Mouse (Mus musculus) hindbrain, embryonic 14.5 days (tissue): ENCODE measurements around the gene Capn8. TPM values are rescaled to one million over a fixed set of nuclear protein-coding genes. Genes with fewer than 3 reads are reported as not detected.

Experiments
- ATAC-seq: fragments of 200-750 bp; cut with Nextera tagmentation; 2 replicates; pipeline ENCODE4 v1.8.0; 2017; ENCODE audit warnings: moderate number of reproducible peaks, mild to moderate bottlenecking, moderate TSS enrichment, moderate library complexity; ENCODE audit not compliant: low FRiP score
- DNase-seq: peaks from one replicate; pipeline ENCODE4 v3.0.0-alpha.2; 2015; ENCODE audit warnings: low spot score
- H3K27ac ChIP-seq: fragments of 300-500 bp; sonication (generic); 2 replicates; pipeline ENCODE4 v1.5.1; 2014; ENCODE audit warnings: mild to moderate bottlenecking, moderate library complexity
- H3K27me3 ChIP-seq: fragments of 300-500 bp; sonication (generic); 2 replicates; pipeline ENCODE4 v1.6.1; 2014; ENCODE audit warnings: mild to moderate bottlenecking, low read length, mixed read lengths; ENCODE audit not compliant: control insufficient read depth, insufficient read depth
- H3K36me3 ChIP-seq: fragments of 300-500 bp; sonication (generic); replicated peaks from 2 replicates; pipeline ENCODE4 v1.6.1; 2014; ENCODE audit not compliant: control insufficient read depth, insufficient read depth
- H3K4me1 ChIP-seq: fragments of 300-500 bp; sonication (generic); replicated peaks from 2 replicates; pipeline ENCODE4 v1.6.1; 2014; ENCODE audit warnings: antibody characterized with exemption, low read length, mixed read lengths; ENCODE audit not compliant: control insufficient read depth, insufficient read depth
- H3K4me2 ChIP-seq: fragments of 300-500 bp; sonication (generic); replicated peaks from 2 replicates; pipeline ENCODE4 v1.6.1; 2014; ENCODE audit warnings: mild to moderate bottlenecking, moderate library complexity
- H3K4me3 ChIP-seq: fragments of 300-500 bp; sonication (generic); replicated peaks from 2 replicates; pipeline ENCODE4 v1.5.1; 2014; ENCODE audit warnings: mild to moderate bottlenecking, low read length
- H3K9ac ChIP-seq: fragments of 300-500 bp; sonication (generic); 2 replicates; pipeline ENCODE4 v1.6.1; 2014
- H3K9me3 ChIP-seq: fragments of 300-500 bp; sonication (generic); 2 replicates; pipeline ENCODE4 v1.6.1; 2016; ENCODE audit warnings: low read length; ENCODE audit not compliant: control insufficient read depth
- WGBS: fragments of 180-500 bp; shearing (Covaris S2); extraction: QIAGEN DNeasy Blood & Tissue Kit; methylation state at CpG from one replicate; pipeline ENCODE4 v1.1.7; 2014; 5-methylcytosine and 5-hydroxymethylcytosine counted together
- polyA plus RNA-seq: library from polyadenylated mRNA; unstranded; fragments of >200 nt; fragmentation: Nextera tagmentation; extraction: Ambion mirVana; gene quantifications from 2 replicates; pipeline ENCODE4 v1.2.1, GENCODE M21; 2014

Gene Capn8
- polyA plus RNA-seq, 1 experiment from 2014 or later = not detected

- DNase-seq = no peak
- ATAC-seq = no peak
- Histone ChIP-seq H3K27me3 (no peaks in the 10 kb centered on the region), H3K4me1 (0 out of 2 replicates have a peak, but pooled peaks cover 5% of the 10 kb centered on the region), H3K9ac (no peak overlapping the region), H3K4me2 (no peak overlapping the region), H3K27ac (no peak overlapping the region), H3K36me3 (no peaks in the 10 kb centered on the region), H3K9me3 (no peaks in the 10 kb centered on the region), H3K4me3 (no peak overlapping the region)
- 74% methylated on average over 5 of the region's 5 CpGs for WGBS
Observed at GRCm38 (mm10) chr1:182542110-182542509, 22.7 kb upstream of the Capn8 start.

GRCm38 (mm10) chr1:182543136-182543535, 21.7 kb upstream of the Capn8 start:
- no peaks in the 10 kb centered on the region for H3K9me3 ChIP-seq
- 86% methylated on average over 8 of the region's 8 CpGs for WGBS
- ATAC-seq = no peak

GRCm38 (mm10) chr1:182543906-182544305, 20.9 kb upstream of the Capn8 start:
- H3K9me3 ChIP-seq = no peaks in the 10 kb centered on the region
- no peak for ATAC-seq
- H3K27me3 ChIP-seq = no peaks in the 10 kb centered on the region
- no peak overlapping the region for H3K9ac ChIP-seq
- H3K4me1 ChIP-seq = 0 out of 2 replicates have a peak, but pooled peaks cover 3% of the 10 kb centered on the region
- no peak overlapping the region for H3K27ac ChIP-seq
- no peak for DNase-seq
- H3K4me2 ChIP-seq = no peak overlapping the region
- no peak overlapping the region for H3K4me3 ChIP-seq
- 76% methylated on average over 1 of the region's 1 CpGs for WGBS
- no peaks in the 10 kb centered on the region for H3K36me3 ChIP-seq

More at GRCm38 (mm10) chr1:182543136-182543535, 21.7 kb upstream of the Capn8 start:
- Histone ChIP-seq H3K4me1 (0 out of 2 replicates have a peak, but pooled peaks cover 5% of the 10 kb centered on the region), H3K27me3 (no peaks in the 10 kb centered on the region), H3K4me2 (no peak overlapping the region), H3K9ac (no peak overlapping the region), H3K36me3 (no peaks in the 10 kb centered on the region), H3K27ac (no peak overlapping the region), H3K4me3 (no peak overlapping the region)
- DNase-seq = no peak

- H3K4me2 ChIP-seq = no peak overlapping the region
- ATAC-seq = no peak
- H3K27me3 ChIP-seq = no peaks in the 10 kb centered on the region
- no peak overlapping the region for H3K4me3 ChIP-seq
- H3K9me3 ChIP-seq = no peaks in the 10 kb centered on the region
- H3K36me3 ChIP-seq = no peaks in the 10 kb centered on the region
- no peak overlapping the region for H3K27ac ChIP-seq
- WGBS = 82% methylated on average over 8 of the region's 8 CpGs
- H3K9ac ChIP-seq = no peak overlapping the region
- no peaks in the 10 kb centered on the region for H3K4me1 ChIP-seq
- DNase-seq = no peak
Observed at GRCm38 (mm10) chr1:182550761-182551160, 14.0 kb upstream of the Capn8 start.

- H3K4me1 ChIP-seq = no peaks in the 10 kb centered on the region
- WGBS = 63% methylated on average over 12 of the region's 12 CpGs
- peak; percentile 60; the same call in 1 of the 2 replicates for ATAC-seq
Observed at GRCm38 (mm10) chr1:182553649-182554375, 11.0 kb upstream of the Capn8 start.

GRCm38 (mm10) chr1:182558271-182558670, 6.5 kb upstream of the Capn8 start:
- Histone ChIP-seq H3K27me3 (no peaks in the 10 kb centered on the region), H3K4me2 (no peak overlapping the region), H3K4me1 (peaks cover 10% of the 10 kb centered on the region), H3K9me3 (no peaks in the 10 kb centered on the region), H3K27ac (no peak overlapping the region), H3K36me3 (no peaks in the 10 kb centered on the region), H3K4me3 (no peak overlapping the region), H3K9ac (no peak overlapping the region)
- DNase-seq (no peak), ATAC-seq (no peak)
- 81% methylated on average over 4 of the region's 4 CpGs for WGBS

More at GRCm38 (mm10) chr1:182553649-182554375, 11.0 kb upstream of the Capn8 start:
- Histone ChIP-seq H3K4me2 (no peak overlapping the region), H3K4me3 (no peak overlapping the region), H3K9ac (no peak overlapping the region), H3K27ac (no peak overlapping the region), H3K27me3 (no peaks in the 10 kb centered on the region), H3K9me3 (no peaks in the 10 kb centered on the region), H3K36me3 (no peaks in the 10 kb centered on the region)
- DNase-seq = peak; percentile 57

- Histone ChIP-seq H3K4me3 (no peak overlapping the region), H3K9ac (no peak overlapping the region), H3K27ac (no peak overlapping the region), H3K4me1 (peaks cover 11% of the 10 kb centered on the region), H3K4me2 (no peak overlapping the region), H3K9me3 (no peaks in the 10 kb centered on the region), H3K27me3 (no peaks in the 10 kb centered on the region), H3K36me3 (no peaks in the 10 kb centered on the region)
- no peak for DNase-seq
- no peak for ATAC-seq
- 92% methylated on average over 10 of the region's 11 CpGs for WGBS
Observed at GRCm38 (mm10) chr1:182559530-182559929, 5.3 kb upstream of the Capn8 start.

- Histone ChIP-seq H3K4me1 (peaks cover 11% of the 10 kb centered on the region), H3K27ac (no peak overlapping the region), H3K9me3 (no peaks in the 10 kb centered on the region), H3K27me3 (no peaks in the 10 kb centered on the region), H3K9ac (no peak overlapping the region), H3K36me3 (no peaks in the 10 kb centered on the region), H3K4me3 (no peak overlapping the region), H3K4me2 (no peak overlapping the region)
- peak; percentile 75 for DNase-seq
- 32% methylated on average over 3 of the region's 3 CpGs for WGBS
- ATAC-seq = peak; percentile 69; the same call in 1 of the 2 replicates
Observed at GRCm38 (mm10) chr1:182560390-182561098, 4.3 kb upstream of the Capn8 start.

GRCm38 (mm10) chr1:182561945-182562514, 2.8 kb upstream of the Capn8 start:
- no peak overlapping the region for H3K27ac ChIP-seq
- H3K9me3 ChIP-seq = no peaks in the 10 kb centered on the region
- DNase-seq = no peak
- H3K4me3 ChIP-seq = no peak overlapping the region
- H3K4me2 ChIP-seq = no peak overlapping the region
- no peak for ATAC-seq
- WGBS = 72% methylated on average over 11 of the region's 11 CpGs
- no peak overlapping the region for H3K9ac ChIP-seq
- no peaks in the 10 kb centered on the region for H3K36me3 ChIP-seq
- H3K4me1 ChIP-seq = peaks cover 11% of the 10 kb centered on the region
- H3K27me3 ChIP-seq = no peaks in the 10 kb centered on the region
